Mouse (Mus musculus): ENCODE data around the gene Btbd17. TPM values are rescaled to one million over a fixed set of nuclear protein-coding genes. Genes with fewer than 3 reads are reported as not detected.

Btbd17 gene
- 0.18 TPM in 1 of 2 replicates, not detected in the other for polyA plus RNA-seq (2016; fragmentation: Nextera tagmentation; extraction: Ambion mirVana)

DNA sequence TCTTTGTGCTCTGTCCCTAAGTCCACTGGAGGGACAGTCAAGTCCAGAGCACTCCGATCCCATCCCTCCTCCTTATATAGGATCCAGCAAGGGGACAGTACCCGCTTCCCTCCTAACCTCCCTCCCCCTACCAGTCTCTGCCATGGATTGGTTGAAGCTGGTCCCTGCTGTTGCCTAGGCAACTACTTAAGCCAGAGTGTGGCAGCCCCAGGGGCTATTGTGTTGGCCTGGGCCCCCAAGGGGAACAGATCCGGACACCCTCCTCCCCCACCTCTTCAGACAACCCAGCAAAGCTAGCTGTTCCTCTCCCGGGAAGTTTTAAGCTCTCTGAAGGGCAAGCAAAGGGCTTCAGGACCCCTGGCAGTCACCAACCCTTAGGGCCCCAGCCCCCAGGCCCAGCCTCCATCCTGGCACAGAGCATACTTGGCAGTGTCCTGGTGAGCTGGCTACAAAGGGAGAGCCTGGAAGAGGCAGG is at the start of gene Btbd17:
Gene Btbd17, minus strand, starts transcription at position 98 of the 475 bp plus-strand sequence.
- Histone ChIP-seq H3K9ac (0 out of 2 replicates have a peak within 1 kb of the TSS, but pooled peaks have one; percentile 10), H3K9me3 (replicated peaks) (no peaks in the 10 kb centered on the region), H3K4me3 (peak within 1 kb of the TSS; percentile 38), H3K27ac (ENCODE audit: poor library complexity, severe bottlenecking) (no peak within 1 kb of the TSS), H3K4me1 (replicated peaks) (peaks cover 20% of the 10 kb centered on the region), H3K4me2 (peak within 1 kb of the TSS; percentile 79), H3K27me3 (replicated peaks) (peaks cover 55% of the 10 kb centered on the region), H3K36me3 (no peaks in the 10 kb centered on the region)
- peak; percentile 38; the same call in 1 of the 2 replicates for ATAC-seq (ENCODE audit: insufficient number of reproducible peaks, low FRiP score)
- WGBS, result 7% methylated on average over 4 of the region's 4 CpGs

DNA sequence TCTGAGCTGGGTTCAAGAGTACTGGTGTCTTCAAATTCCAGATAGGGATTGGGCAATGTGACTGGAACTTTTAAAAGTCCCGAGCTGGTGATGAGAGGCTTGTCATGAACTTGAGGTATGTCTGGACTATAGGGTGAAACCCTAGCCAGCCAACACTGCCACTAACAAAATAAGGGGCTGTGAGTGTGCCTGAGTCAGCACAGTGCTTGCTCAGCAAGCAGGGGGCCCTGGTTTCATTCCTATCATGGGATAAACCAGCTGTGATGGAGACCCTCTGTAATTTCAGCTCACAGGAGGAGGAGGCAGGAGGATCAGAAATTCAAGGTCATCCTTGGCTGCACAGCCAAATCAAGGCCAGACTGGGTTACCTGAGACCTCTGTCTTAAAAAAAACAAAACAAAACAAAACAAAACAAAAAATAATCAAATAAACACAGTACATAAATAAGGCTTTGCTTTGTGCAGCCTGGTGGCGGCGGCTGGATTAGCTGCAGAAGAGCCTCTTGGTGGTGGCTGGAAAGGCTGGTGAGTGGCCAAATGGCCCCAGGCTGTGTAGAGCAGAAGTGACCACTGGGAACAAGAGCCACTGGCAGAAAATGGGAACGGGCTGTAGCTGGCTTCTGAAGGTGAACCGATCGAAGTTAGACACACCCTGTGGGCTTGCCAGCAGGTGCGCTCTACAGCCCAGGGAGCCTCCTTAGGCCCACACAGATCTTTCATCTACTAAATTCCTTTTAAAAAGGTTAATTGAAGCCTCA is 48.9 kb upstream of the Btbd17 start:
- H3K36me3 ChIP-seq, result no peaks in the 10 kb centered on the region
- H3K4me1 ChIP-seq (replicated peaks), result peaks cover 20% of the 10 kb centered on the region
- H3K27me3 ChIP-seq (replicated peaks), result no peaks in the 10 kb centered on the region
- no peak for ATAC-seq (ENCODE audit: insufficient number of reproducible peaks, low FRiP score)
- 68% methylated on average over 7 of the region's 7 CpGs for WGBS
- no peak overlapping the region for H3K4me3 ChIP-seq
- peaks cover 6% of the 10 kb centered on the region; the same call in 1 of the 2 replicates for H3K9me3 ChIP-seq (replicated peaks)
- H3K9ac ChIP-seq, result peak overlapping the region; percentile 47; the same call in 1 of the 2 replicates
- H3K27ac ChIP-seq (ENCODE audit: poor library complexity, severe bottlenecking), result peak overlapping the region; percentile 91
- H3K4me2 ChIP-seq, result peak overlapping the region; percentile 37

DNA sequence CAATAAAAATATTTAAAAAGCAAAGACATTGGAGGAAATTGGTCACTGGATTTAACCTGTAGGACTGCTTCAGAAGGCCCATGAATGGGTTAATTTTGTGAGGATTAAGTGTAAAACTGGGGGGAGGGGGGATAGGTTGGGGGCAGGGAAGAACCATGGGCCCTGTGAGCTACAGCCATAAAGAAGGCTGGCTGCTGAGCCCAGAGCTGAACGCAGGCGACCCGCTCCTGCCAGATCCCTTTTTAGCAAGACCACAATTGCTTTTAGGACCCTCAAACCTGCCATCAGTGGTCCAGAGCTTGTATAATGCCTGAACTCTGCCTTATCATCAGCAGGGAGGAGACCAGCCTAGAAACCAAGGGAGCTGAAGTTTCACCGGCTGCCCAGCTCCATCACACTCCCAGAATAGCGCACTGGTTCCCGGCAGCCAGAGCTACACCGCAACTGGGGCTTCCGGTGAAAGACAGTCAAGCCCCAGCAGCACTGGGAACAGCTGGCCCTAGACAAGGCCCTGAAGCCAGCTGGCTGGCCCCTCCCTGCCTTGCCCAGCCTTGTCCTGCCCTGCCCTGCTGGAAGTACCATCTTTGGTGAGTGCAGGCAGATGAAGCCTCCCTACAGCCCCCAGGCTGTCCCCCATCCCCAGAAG is 48.2 kb upstream of the Btbd17 start:
- H3K36me3 ChIP-seq, result no peaks in the 10 kb centered on the region
- H3K4me1 ChIP-seq (replicated peaks), result peaks cover 18% of the 10 kb centered on the region
- H3K27ac ChIP-seq (ENCODE audit: poor library complexity, severe bottlenecking), result peak overlapping the region; percentile 91
- H3K9ac ChIP-seq, result peak overlapping the region; percentile 47; the same call in 1 of the 2 replicates
- no peak overlapping the region for H3K4me3 ChIP-seq
- H3K9me3 ChIP-seq (replicated peaks), result peaks cover 6% of the 10 kb centered on the region; the same call in 1 of the 2 replicates
- H3K4me2 ChIP-seq, result peak overlapping the region; percentile 37
- WGBS, result 5% methylated on average over 8 of the region's 8 CpGs
- H3K27me3 ChIP-seq (replicated peaks), result no peaks in the 10 kb centered on the region
- ATAC-seq (ENCODE audit: insufficient number of reproducible peaks, low FRiP score), result peak; percentile 74

DNA sequence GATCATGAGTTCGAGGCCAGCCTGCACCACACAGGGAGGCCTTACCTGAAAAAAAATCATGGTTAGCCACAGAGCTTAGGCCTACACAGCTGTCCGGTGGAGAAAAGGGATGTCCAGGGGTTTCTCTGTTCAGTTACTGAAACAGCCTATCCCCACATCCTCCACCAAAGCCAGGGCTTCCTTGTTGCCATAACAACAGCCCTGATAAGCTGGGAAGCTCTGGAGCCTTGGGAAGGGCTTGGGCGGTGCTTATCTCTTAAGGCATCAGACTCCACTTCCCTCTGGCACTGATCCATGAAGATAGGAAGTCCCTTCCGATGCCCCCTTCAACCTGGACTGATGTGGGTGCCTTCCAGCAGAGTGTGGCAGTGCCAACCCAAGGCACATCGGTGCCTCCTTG is 37.4 kb upstream of the Btbd17 start:
- H3K27ac ChIP-seq (ENCODE audit: poor library complexity, severe bottlenecking), result no peak overlapping the region
- H3K4me1 ChIP-seq (replicated peaks), result peaks cover 52% of the 10 kb centered on the region

DNA sequence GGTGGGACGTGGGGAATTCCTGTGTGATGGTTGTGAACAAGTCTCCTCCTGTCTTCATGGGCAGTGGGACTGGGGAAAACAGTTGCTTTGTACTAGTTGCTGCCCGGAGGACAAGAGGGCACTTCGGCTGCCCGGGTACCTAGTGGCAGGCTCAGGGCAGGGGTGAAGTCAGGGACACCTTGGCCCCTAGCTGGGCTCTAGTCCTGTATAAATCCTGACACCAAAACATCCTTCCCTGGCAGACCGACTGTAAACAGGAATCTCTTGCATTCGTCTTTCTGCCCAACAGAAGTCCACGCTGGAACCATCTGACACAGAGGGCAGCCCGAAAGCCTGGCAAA is 34.7 kb upstream of the Btbd17 start:
- peak overlapping the region; percentile 81 for H3K4me2 ChIP-seq
- peak overlapping the region; percentile 56 for H3K9ac ChIP-seq
- no peaks in the 10 kb centered on the region for H3K27me3 ChIP-seq (replicated peaks)
- H3K9me3 ChIP-seq (replicated peaks), result no peaks in the 10 kb centered on the region
- no peaks in the 10 kb centered on the region for H3K36me3 ChIP-seq
- ATAC-seq (ENCODE audit: insufficient number of reproducible peaks, low FRiP score), result peak; percentile 20; the same call in 1 of the 2 replicates
- peak overlapping the region; percentile 42 for H3K4me3 ChIP-seq
- peaks cover 46% of the 10 kb centered on the region for H3K4me1 ChIP-seq (replicated peaks)
- WGBS, result 17% methylated on average over 8 of the region's 8 CpGs
- peak overlapping the region; percentile 97 for H3K27ac ChIP-seq (ENCODE audit: poor library complexity, severe bottlenecking)

More for the DNA sequence above, 37.4 kb upstream of the Btbd17 start:
- ATAC-seq (ENCODE audit: insufficient number of reproducible peaks, low FRiP score), result peak; percentile 49; the same call in 1 of the 2 replicates
- no peaks in the 10 kb centered on the region for H3K27me3 ChIP-seq (replicated peaks)
- H3K4me3 ChIP-seq, result no peak overlapping the region
- 34% methylated on average over 5 of the region's 5 CpGs for WGBS
- no peaks in the 10 kb centered on the region for H3K9me3 ChIP-seq (replicated peaks)
- no peaks in the 10 kb centered on the region for H3K36me3 ChIP-seq
- no peak overlapping the region for H3K4me2 ChIP-seq
- H3K9ac ChIP-seq, result no peak overlapping the region

DNA sequence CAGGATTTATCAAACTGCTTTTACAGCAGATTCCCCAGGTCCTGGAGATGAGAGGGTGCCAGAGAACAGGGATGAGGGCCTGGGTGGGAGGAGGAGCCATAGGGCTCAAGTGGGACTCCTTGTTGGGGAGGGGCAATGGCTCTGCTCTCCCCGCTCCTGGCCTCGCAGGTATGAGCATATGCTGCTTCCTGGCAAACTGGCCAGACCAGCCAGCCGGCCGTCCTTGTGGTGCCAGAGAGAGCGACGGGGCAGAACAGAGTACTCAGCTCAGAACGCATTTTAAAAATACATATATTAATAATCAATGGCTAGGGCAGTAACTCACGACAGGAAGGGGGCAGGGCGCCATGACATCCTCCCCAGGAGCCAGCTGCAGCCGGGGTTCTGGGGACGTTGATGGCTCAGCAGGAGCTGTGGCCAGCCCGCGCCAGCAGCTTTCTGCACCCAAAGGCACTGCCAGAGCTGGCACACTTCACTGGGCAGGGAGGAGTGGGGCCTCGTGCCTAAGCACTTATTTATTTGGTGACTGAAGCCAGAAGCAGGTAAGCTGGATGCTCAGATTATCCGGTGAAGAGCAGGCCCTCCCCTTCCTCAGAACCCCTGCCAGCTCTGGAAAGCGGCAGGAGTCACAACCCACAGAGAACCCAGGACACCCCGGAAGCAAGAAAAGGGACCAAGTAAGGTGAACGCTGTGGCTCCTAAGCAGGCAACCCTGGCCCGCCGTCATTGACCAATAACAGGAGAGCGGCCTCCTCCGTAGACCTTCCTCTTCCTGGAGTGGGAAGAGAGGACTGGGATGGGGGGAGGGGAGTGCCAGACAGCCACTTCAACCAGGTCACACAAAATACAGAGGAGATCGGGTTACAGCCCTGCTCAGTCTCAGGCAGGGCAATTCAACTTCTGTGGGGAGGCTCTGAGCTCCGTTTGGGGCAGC is 34.0 kb upstream of the Btbd17 start:
- WGBS, result 3% methylated on average over 24 of the region's 24 CpGs
- peak overlapping the region; percentile 97 for H3K27ac ChIP-seq (ENCODE audit: poor library complexity, severe bottlenecking)
- H3K4me3 ChIP-seq, result peak overlapping the region; percentile 42
- no peaks in the 10 kb centered on the region for H3K9me3 ChIP-seq (replicated peaks)
- H3K4me2 ChIP-seq, result peak overlapping the region; percentile 81
- H3K27me3 ChIP-seq (replicated peaks), result no peaks in the 10 kb centered on the region
- peaks cover 46% of the 10 kb centered on the region for H3K4me1 ChIP-seq (replicated peaks)
- peak; percentile 85 for ATAC-seq (ENCODE audit: insufficient number of reproducible peaks, low FRiP score)
- no peaks in the 10 kb centered on the region for H3K36me3 ChIP-seq
- peak overlapping the region; percentile 68 for H3K9ac ChIP-seq

DNA sequence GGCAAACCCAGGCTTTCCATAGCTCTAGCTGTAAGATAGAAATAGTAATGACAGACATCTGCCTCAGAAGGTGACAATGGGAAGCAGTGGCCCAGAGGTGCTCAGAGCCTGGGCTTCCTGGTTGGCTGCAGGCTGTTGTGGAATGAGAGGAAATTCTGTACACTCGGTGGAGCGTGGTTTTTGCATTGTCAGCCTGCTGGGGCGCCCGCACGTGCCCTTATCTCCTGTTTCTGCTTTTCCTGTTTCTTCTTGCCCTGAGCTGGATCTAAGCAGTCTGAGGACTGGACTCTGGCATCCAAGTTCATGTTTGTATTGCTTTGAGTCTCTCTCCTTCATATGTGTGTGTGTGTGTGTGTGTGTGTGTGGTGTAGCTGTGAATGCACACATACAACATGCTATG is 30.9 kb upstream of the Btbd17 start:
- ATAC-seq (ENCODE audit: insufficient number of reproducible peaks, low FRiP score), result peak; percentile 37; the same call in 1 of the 2 replicates
- no peak overlapping the region for H3K9ac ChIP-seq
- no peak overlapping the region for H3K4me2 ChIP-seq
- H3K27me3 ChIP-seq (replicated peaks), result no peaks in the 10 kb centered on the region
- peaks cover 43% of the 10 kb centered on the region for H3K4me1 ChIP-seq (replicated peaks)
- peak overlapping the region; percentile 12; the same call in 1 of the 2 replicates for H3K27ac ChIP-seq (ENCODE audit: poor library complexity, severe bottlenecking)
- 13% methylated on average over 5 of the region's 5 CpGs for WGBS
- H3K9me3 ChIP-seq (replicated peaks), result no peaks in the 10 kb centered on the region
- no peak overlapping the region for H3K4me3 ChIP-seq
- H3K36me3 ChIP-seq, result no peaks in the 10 kb centered on the region

DNA sequence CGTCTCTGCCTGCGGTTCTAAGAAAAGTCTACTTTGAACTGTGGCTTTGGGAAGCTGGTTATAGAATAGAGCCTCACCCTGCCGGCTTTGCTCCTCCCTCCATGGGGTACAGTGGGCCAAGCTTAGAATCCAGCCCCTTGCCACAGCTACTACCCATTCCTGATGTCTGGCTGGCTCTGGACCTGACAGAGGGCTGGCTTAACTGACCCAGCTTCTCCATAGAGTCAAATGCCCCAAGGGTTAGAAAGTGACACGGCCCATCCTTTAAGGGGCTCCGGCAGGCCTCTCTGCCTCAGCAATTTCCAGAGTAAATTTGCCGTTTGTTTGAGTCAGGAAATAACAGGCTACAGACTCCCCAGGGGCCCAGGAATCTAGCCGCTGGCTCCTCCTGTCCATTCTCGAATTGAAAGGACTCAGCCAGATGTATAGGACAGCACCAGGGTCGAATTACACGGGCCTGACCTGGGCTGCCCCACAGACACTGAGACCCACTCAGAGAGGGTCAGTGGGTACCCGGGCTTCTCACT is 27.5 kb upstream of the Btbd17 start:
- H3K36me3 ChIP-seq, result no peaks in the 10 kb centered on the region
- H3K9ac ChIP-seq, result no peak overlapping the region
- no peak overlapping the region for H3K4me3 ChIP-seq
- no peaks in the 10 kb centered on the region for H3K27me3 ChIP-seq (replicated peaks)
- peaks cover 26% of the 10 kb centered on the region for H3K4me1 ChIP-seq (replicated peaks)
- WGBS, result 13% methylated on average over 11 of the region's 11 CpGs
- H3K4me2 ChIP-seq, result no peak overlapping the region
- H3K9me3 ChIP-seq (replicated peaks), result no peaks in the 10 kb centered on the region
- ATAC-seq (ENCODE audit: insufficient number of reproducible peaks, low FRiP score), result 0 out of 2 replicates have a peak, but pooled peaks have one; percentile 3
- H3K27ac ChIP-seq (ENCODE audit: poor library complexity, severe bottlenecking), result peak overlapping the region; percentile 22

DNA sequence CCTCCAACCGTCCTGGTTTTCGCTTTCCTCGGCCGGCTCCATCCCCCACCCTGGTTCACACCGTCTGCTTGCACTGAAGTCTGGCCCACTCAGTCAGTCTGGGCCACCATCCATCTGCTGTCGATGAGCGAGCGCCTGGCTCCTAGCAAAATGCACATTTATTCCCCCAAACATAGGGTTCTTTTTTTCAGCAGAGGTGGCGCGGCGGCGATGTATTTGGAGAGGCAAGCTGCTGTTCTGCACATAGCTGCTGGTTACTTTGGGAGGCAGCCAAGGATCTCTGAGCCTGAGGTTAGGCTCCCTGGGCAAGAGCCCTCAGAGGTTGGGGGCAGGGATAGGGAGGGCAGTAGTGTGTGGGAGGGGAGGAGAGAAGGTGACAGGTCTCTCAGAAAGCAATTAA is 27.0 kb upstream of the Btbd17 start:
- 51% methylated on average over 12 of the region's 12 CpGs for WGBS
- no peak overlapping the region for H3K9ac ChIP-seq
- ATAC-seq (ENCODE audit: insufficient number of reproducible peaks, low FRiP score), result no peak
- H3K4me1 ChIP-seq (replicated peaks), result peaks cover 26% of the 10 kb centered on the region
- H3K27me3 ChIP-seq (replicated peaks), result no peaks in the 10 kb centered on the region
- no peaks in the 10 kb centered on the region for H3K36me3 ChIP-seq
- no peaks in the 10 kb centered on the region for H3K9me3 ChIP-seq (replicated peaks)
- peak overlapping the region; percentile 15; the same call in 1 of the 2 replicates for H3K4me2 ChIP-seq
- no peak overlapping the region for H3K4me3 ChIP-seq
- H3K27ac ChIP-seq (ENCODE audit: poor library complexity, severe bottlenecking), result peak overlapping the region; percentile 22

DNA sequence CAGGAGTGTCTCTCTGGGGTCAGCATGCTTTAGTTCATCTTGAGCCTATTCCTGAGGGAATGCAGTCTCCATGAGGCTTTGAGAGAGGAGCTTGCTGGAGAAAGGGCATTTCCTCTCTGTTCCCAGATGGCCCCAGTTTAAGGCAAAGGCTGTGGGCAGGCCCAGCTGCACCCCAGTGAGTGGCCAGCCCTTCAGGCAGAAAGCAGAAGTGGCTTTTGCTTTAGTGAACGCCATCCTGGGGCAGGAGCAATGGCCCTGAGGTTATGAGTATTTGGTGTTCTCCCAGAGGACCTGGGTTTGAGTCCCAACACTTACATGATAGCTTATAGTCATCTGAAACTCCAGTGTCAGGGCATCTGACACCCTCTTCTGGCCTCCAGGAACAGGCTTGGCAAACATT is 25.6 kb upstream of the Btbd17 start:
- Histone ChIP-seq H3K4me3 (no peak overlapping the region), H3K27me3 (replicated peaks) (0 out of 2 replicates have a peak, but pooled peaks cover 2% of the 10 kb centered on the region), H3K36me3 (no peaks in the 10 kb centered on the region), H3K4me2 (no peak overlapping the region), H3K9ac (no peak overlapping the region), H3K9me3 (replicated peaks) (no peaks in the 10 kb centered on the region), H3K4me1 (replicated peaks) (peaks cover 18% of the 10 kb centered on the region), H3K27ac (ENCODE audit: poor library complexity, severe bottlenecking) (no peak overlapping the region)
- WGBS, result 56% methylated on average over 1 of the region's 1 CpGs
- no peak for ATAC-seq (ENCODE audit: insufficient number of reproducible peaks, low FRiP score)
